Mouse (Mus musculus): ENCODE data around the gene Gm3047. TPM values are rescaled to one million over a fixed set of nuclear protein-coding genes. Genes with fewer than 3 reads are reported as not detected.

Gene Gm3047
- not detected for polyA plus RNA-seq (2015; fragmentation: Illumina TruSeq; extraction: RNeasy Lipid Tissue Mini Kit (QIAGEN cat#74804); ENCODE audit: insufficient read depth, low read depth, low replicate concordance)

DNA sequence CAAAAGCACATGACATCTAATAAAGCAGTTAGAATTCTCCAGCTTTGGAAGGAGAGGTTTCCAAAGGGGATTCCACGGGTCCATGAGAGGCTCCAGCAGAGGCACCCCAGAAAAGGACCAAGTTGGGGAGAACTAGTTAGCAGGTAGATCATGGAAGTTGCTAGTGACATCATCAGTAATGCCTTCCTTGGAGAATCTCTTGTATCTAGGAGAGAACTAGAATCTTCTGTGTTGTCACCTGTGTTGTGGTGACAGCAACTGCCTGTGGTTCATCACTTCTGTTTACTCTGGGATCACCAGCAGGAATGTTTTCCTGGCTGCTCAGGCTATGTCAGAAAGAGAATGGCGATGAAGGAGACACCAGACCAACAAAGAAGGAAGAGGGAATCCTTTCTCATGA lies at the start of gene Gm3047:
Gene Gm3047 (plus strand): TSS at position 301 of the 400 bp plus-strand sequence.

Other genes with a start within 250 kb of the Gm3047 start
- gene Gm3149, start 238.1 kb upstream of the Gm3047 start, polyA plus RNA-seq (2015; fragmentation: Illumina TruSeq; extraction: RNeasy Lipid Tissue Mini Kit (QIAGEN cat#74804); ENCODE audit: insufficient read depth, low read depth, low replicate concordance): not detected
- gene 2610042L04Rik, start 220.6 kb upstream of the Gm3047 start, polyA plus RNA-seq (2015; fragmentation: Illumina TruSeq; extraction: RNeasy Lipid Tissue Mini Kit (QIAGEN cat#74804); ENCODE audit: insufficient read depth, low read depth, low replicate concordance): not detected
- not detected for gene Gm3159, start 157.9 kb upstream of the Gm3047 start, polyA plus RNA-seq (2015; fragmentation: Illumina TruSeq; extraction: RNeasy Lipid Tissue Mini Kit (QIAGEN cat#74804); ENCODE audit: insufficient read depth, low read depth, low replicate concordance)
- gene Gm3164, start 140.0 kb upstream of the Gm3047 start, polyA plus RNA-seq (2015; fragmentation: Illumina TruSeq; extraction: RNeasy Lipid Tissue Mini Kit (QIAGEN cat#74804); ENCODE audit: insufficient read depth, low read depth, low replicate concordance): not detected
- gene Gm3173, start 124.4 kb upstream of the Gm3047 start, polyA plus RNA-seq (2015; fragmentation: Illumina TruSeq; extraction: RNeasy Lipid Tissue Mini Kit (QIAGEN cat#74804); ENCODE audit: insufficient read depth, low read depth, low replicate concordance): not detected
- not detected for gene Gm3182, start 73.7 kb upstream of the Gm3047 start, polyA plus RNA-seq (2015; fragmentation: Illumina TruSeq; extraction: RNeasy Lipid Tissue Mini Kit (QIAGEN cat#74804); ENCODE audit: insufficient read depth, low read depth, low replicate concordance)
- gene Gm8159, start 76.9 kb downstream of the Gm3047 start, polyA plus RNA-seq (2015; fragmentation: Illumina TruSeq; extraction: RNeasy Lipid Tissue Mini Kit (QIAGEN cat#74804); ENCODE audit: insufficient read depth, low read depth, low replicate concordance): not detected
- gene Gm3239, start 108.8 kb downstream of the Gm3047 start, polyA plus RNA-seq (2015; fragmentation: Illumina TruSeq; extraction: RNeasy Lipid Tissue Mini Kit (QIAGEN cat#74804); ENCODE audit: insufficient read depth, low read depth, low replicate concordance): not detected
- not detected for gene Gm7876, start 153.8 kb downstream of the Gm3047 start, polyA plus RNA-seq (2015; fragmentation: Illumina TruSeq; extraction: RNeasy Lipid Tissue Mini Kit (QIAGEN cat#74804); ENCODE audit: insufficient read depth, low read depth, low replicate concordance)
- not detected for gene Gm3252, start 171.4 kb downstream of the Gm3047 start, polyA plus RNA-seq (2015; fragmentation: Illumina TruSeq; extraction: RNeasy Lipid Tissue Mini Kit (QIAGEN cat#74804); ENCODE audit: insufficient read depth, low read depth, low replicate concordance)
- not detected for gene Gm9602, start 220.9 kb downstream of the Gm3047 start, polyA plus RNA-seq (2015; fragmentation: Illumina TruSeq; extraction: RNeasy Lipid Tissue Mini Kit (QIAGEN cat#74804); ENCODE audit: insufficient read depth, low read depth, low replicate concordance)